ENCODE assay signal across 25 mouse cellular contexts in genomic region chr9:72689522-72689921, GRCm38 (mm10). TPM values are rescaled to one million over a fixed set of nuclear protein-coding genes. Genes with fewer than 3 reads are reported as not detected.
A peak's percentile ranks its signal among the peaks of the same experiment; 100 is the strongest.
DNase-seq lines count a peak whose midpoint lies in the region; ATAC-seq and TF ChIP-seq lines count a peak whose summit lies in the region.
"Had no signal": no experiment of that assay in that cellular context is flagged by ENCODE, and none has a peak within 500 bp of the region (broad histone marks: within the 10 kb centered on the region; RNA-seq: fewer than 3 reads in every experiment).

No protein-coding gene starts in this region.

- no peak for TF ChIP-seq POLR2A in heart, adult 2 months (IDR thresholded peaks at IDR 0.05; ENCODE audit: insufficient read depth, low read depth, low read length)
- no peak for TF ChIP-seq POLR2A in cortical plate, adult 2 months (IDR thresholded peaks at IDR 0.05; ENCODE audit: extremely low read depth, insufficient read depth, low read length)

- no peak overlapping the region for H3K4me2 ChIP-seq in intestine, postnatal 0 days (replicated peaks; ENCODE audit: low read depth)
- H3K4me2 ChIP-seq in intestine, embryonic 15.5 days (replicated peaks) = no peak overlapping the region
- H3K4me2 ChIP-seq: embryonic facial prominence, embryonic 13.5 days; forebrain, embryonic 13.5 days; heart, embryonic 13.5 days; limb, embryonic 15.5 days; liver, embryonic 15.5 days; midbrain, embryonic 15.5 days; neural tube, embryonic 12.5 days had no signal

- H3K9me3 ChIP-seq in heart, embryonic 10.5 days = no peaks in the 10 kb centered on the region
- H3K9me3 ChIP-seq in intestine, postnatal 0 days (ENCODE audit: control insufficient read depth) = no peaks in the 10 kb centered on the region
- no peaks in the 10 kb centered on the region for H3K9me3 ChIP-seq in intestine, embryonic 15.5 days
- H3K9me3 ChIP-seq: embryonic facial prominence, embryonic 13.5 days; forebrain, embryonic 13.5 days; heart, embryonic 13.5 days; hindbrain, embryonic 10.5 days; limb, embryonic 15.5 days; liver, embryonic 15.5 days; midbrain, embryonic 15.5 days; neural tube, embryonic 12.5 days had no signal

- DNase-seq in heart, adult 2 months = no peak
- DNase-seq in heart, embryonic 10.5 days (ENCODE audit: low spot score) = no peak
- DNase-seq in brain, adult 2 months (ENCODE audit: low read depth, low spot score) = peak; percentile 63
- no peak for DNase-seq in gastrocnemius, postnatal 36 days
- DNase-seq: adrenal gland, adult 2 months; cerebellum, adult 11-12 months; cerebellum, postnatal 10 days; gastrocnemius, postnatal 25 days; kidney, adult 9 months; kidney, postnatal 14 days; lung, postnatal 4 days; retina, postnatal 1 day; right cerebral cortex, postnatal 4 days; thymus, postnatal 25 days had no signal

- peaks cover 75% of the 10 kb centered on the region for H3K36me3 ChIP-seq in heart, adult 2 months (ENCODE audit: control insufficient read depth, insufficient read depth, low read length)
- H3K36me3 ChIP-seq in heart, embryonic 10.5 days = peaks cover 98% of the 10 kb centered on the region
- peaks cover 74% of the 10 kb centered on the region for H3K36me3 ChIP-seq in intestine, postnatal 0 days (ENCODE audit: control insufficient read depth, insufficient read depth)
- peaks cover 42% of the 10 kb centered on the region for H3K36me3 ChIP-seq in intestine, embryonic 15.5 days

- H3K9ac ChIP-seq in heart, adult 2 months (ENCODE audit: low read depth, low read length) = no peak overlapping the region
- H3K9ac ChIP-seq in intestine, postnatal 0 days (ENCODE audit: low read depth, low read length) = no peak overlapping the region
- H3K9ac ChIP-seq in intestine, embryonic 15.5 days = no peak overlapping the region
- H3K9ac ChIP-seq: embryonic facial prominence, embryonic 13.5 days; forebrain, embryonic 13.5 days; limb, embryonic 15.5 days; liver, embryonic 15.5 days; midbrain, embryonic 15.5 days; neural tube, embryonic 12.5 days had no signal

- TF ChIP-seq EP300 in heart, adult 2 months (IDR thresholded peaks at IDR 0.05; ENCODE audit: insufficient read depth, low read depth, low read length) = no peak

- WGBS in heart, adult 2 months = 30% methylated on average over 5 of the region's 5 CpGs
- 82% methylated on average over 5 of the region's 5 CpGs for WGBS in heart, embryonic 10.5 days
- WGBS in intestine, postnatal 0 days = 54% methylated on average over 5 of the region's 5 CpGs
- WGBS in intestine, embryonic 15.5 days = 54% methylated on average over 5 of the region's 5 CpGs

- no peaks in the 10 kb centered on the region for H3K27me3 ChIP-seq in heart, adult 2 months (ENCODE audit: control insufficient read depth, insufficient read depth, low read length)
- no peaks in the 10 kb centered on the region for H3K27me3 ChIP-seq in heart, embryonic 10.5 days (ENCODE audit: insufficient read depth, poor library complexity, severe bottlenecking)
- no peaks in the 10 kb centered on the region for H3K27me3 ChIP-seq in intestine, postnatal 0 days (replicated peaks; ENCODE audit: control insufficient read depth, insufficient read depth, low read length)
- no peaks in the 10 kb centered on the region for H3K27me3 ChIP-seq in intestine, embryonic 15.5 days (replicated peaks)
- H3K27me3 ChIP-seq: embryonic facial prominence, embryonic 13.5 days; forebrain, embryonic 13.5 days; heart, embryonic 13.5 days; limb, embryonic 15.5 days; liver, embryonic 15.5 days; midbrain, embryonic 15.5 days; neural tube, embryonic 12.5 days had no signal

- no peak overlapping the region for H3K4me3 ChIP-seq in heart, adult 2 months
- H3K4me3 ChIP-seq in heart, embryonic 10.5 days = no peak overlapping the region
- no peak overlapping the region for H3K4me3 ChIP-seq in intestine, postnatal 0 days (ENCODE audit: low read depth, low read length)
- H3K4me3 ChIP-seq in intestine, embryonic 15.5 days (replicated peaks) = no peak overlapping the region
- no peak overlapping the region for H3K4me3 ChIP-seq in cortical plate, adult 2 months (ENCODE audit: insufficient read depth, low read length)
- H3K4me3 ChIP-seq: embryonic facial prominence, embryonic 13.5 days; forebrain, embryonic 13.5 days; heart, embryonic 13.5 days; hindbrain, embryonic 10.5 days; limb, embryonic 15.5 days; liver, embryonic 15.5 days; midbrain, embryonic 15.5 days; neural tube, embryonic 12.5 days had no signal

- peaks cover 5% of the 10 kb centered on the region for H3K79me2 ChIP-seq in heart, adult 2 months (replicated peaks; ENCODE audit: control insufficient read depth, insufficient read depth, low read length)

- TF ChIP-seq CTCF in heart, adult 2 months (IDR thresholded peaks at IDR 0.05) = peak; percentile 35
- peak; percentile 32 for TF ChIP-seq CTCF in intestine, postnatal 0 days (IDR thresholded peaks at IDR 0.05; ENCODE audit: low read depth)
- peak; percentile 17; the same call in 1 of the 2 replicates for TF ChIP-seq CTCF in cortical plate, adult 2 months (IDR thresholded peaks at IDR 0.05; ENCODE audit: extremely low read depth, insufficient read depth, low read length)

- intact Hi-C loops in heart, adult 2 months (cut with DNase I) = no loop called here
- intact Hi-C loops in gastrocnemius, postnatal 36 days (cut with DNase I) = no loop called here

- no peak overlapping the region for H3K27ac ChIP-seq in heart, adult 2 months
- no peak overlapping the region for H3K27ac ChIP-seq in heart, embryonic 10.5 days
- no peak overlapping the region; the same call in 1 of the 2 replicates for H3K27ac ChIP-seq in intestine, postnatal 0 days (ENCODE audit: low read depth, low read length)
- no peak overlapping the region for H3K27ac ChIP-seq in intestine, embryonic 15.5 days
- H3K27ac ChIP-seq in cortical plate, adult 2 months (ENCODE audit: insufficient read depth, low read length) = no peak overlapping the region
- H3K27ac ChIP-seq: embryonic facial prominence, embryonic 13.5 days; forebrain, embryonic 13.5 days; heart, embryonic 13.5 days; hindbrain, embryonic 10.5 days; liver, embryonic 15.5 days; midbrain, embryonic 15.5 days; neural tube, embryonic 12.5 days had no signal

- peaks cover 26% of the 10 kb centered on the region for H3K4me1 ChIP-seq in heart, adult 2 months (ENCODE audit: control insufficient read depth, insufficient read depth, low read length)
- peaks cover 28% of the 10 kb centered on the region for H3K4me1 ChIP-seq in heart, embryonic 10.5 days
- H3K4me1 ChIP-seq in intestine, postnatal 0 days (replicated peaks; ENCODE audit: control insufficient read depth, insufficient read depth, low read length) = peaks cover 2% of the 10 kb centered on the region; the same call in 1 of the 2 replicates
- H3K4me1 ChIP-seq in intestine, embryonic 15.5 days (replicated peaks) = peaks cover 14% of the 10 kb centered on the region
- peaks cover 10% of the 10 kb centered on the region for H3K4me1 ChIP-seq in cortical plate, adult 2 months (ENCODE audit: control insufficient read depth, insufficient read depth, low read length)

- ATAC-seq in intestine, postnatal 0 days = no peak
- no peak for ATAC-seq in intestine, embryonic 15.5 days
- ATAC-seq: forebrain, embryonic 13.5 days; midbrain, embryonic 15.5 days had no signal

RNA-seq across cellular contexts. Expression of gene Nedd4, which starts 27.4 kb away (rescaled TPM):
- 100 to 1,000 TPM; 317 to 357 TPM for total RNA-seq in heart, adult 2 months (2021)
- polyA plus RNA-seq in heart, adult 2 months (2012; rRNA removed) = 129 and 289 TPM in 2 replicates
- 515 and 584 TPM in 2 replicates for polyA plus RNA-seq in heart, embryonic 10.5 days (2016; fragmentation: Nextera tagmentation; extraction: Ambion mirVana)
- polyA plus RNA-seq in intestine, postnatal 0 days (2015; fragmentation: Nextera tagmentation; extraction: Ambion mirVana) = 142 and 160 TPM in 2 replicates
- 462 and 512 TPM in 2 replicates for polyA plus RNA-seq in intestine, embryonic 15.5 days (2015; fragmentation: Nextera tagmentation; extraction: Ambion mirVana)
- polyA plus RNA-seq in cortical plate, adult 2 months (2012; rRNA removed) = 207 and 216 TPM in 2 replicates
- total RNA-seq in gastrocnemius, postnatal 36 days (2021) = 100 to 1,000 TPM; 250 to 283 TPM
